Comparison of ENCODE assay signal across 8 mouse cellular contexts in the genomic region with DNA sequence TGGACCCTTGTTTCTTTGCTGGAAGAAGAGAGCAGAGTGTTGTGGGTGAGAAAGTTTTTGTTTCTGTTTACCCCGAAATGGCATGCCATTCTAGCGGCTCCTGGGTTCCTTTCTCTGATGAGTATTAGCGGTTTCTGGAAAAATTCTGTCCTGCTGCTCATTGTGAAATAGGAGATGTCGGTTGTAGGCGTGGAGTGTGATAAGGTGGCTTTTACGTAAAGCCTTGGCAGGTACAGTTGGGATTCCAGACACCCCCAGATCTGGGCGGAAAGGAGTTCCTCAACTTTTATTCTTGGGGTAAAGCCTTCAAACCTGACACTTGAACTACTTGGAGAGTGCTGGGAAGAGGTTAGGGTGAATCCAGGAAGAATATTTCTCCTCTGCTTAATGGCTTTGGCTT. TPM values are rescaled to one million over a fixed set of nuclear protein-coding genes. Genes with fewer than 3 reads are reported as not detected.
DNase-seq lines count a peak whose midpoint lies in the region; ATAC-seq lines count a peak whose summit lies in the region.

No protein-coding gene starts in this region.

- peak overlapping the region; percentile 63 for H3K4me3 ChIP-seq in kidney, embryonic 14.5 days (ENCODE audit: low read length)
- peak overlapping the region; percentile 65 for H3K4me3 ChIP-seq in embryonic facial prominence, embryonic 10.5 days
- peak overlapping the region; percentile 62 for H3K4me3 ChIP-seq in intestine, embryonic 14.5 days (ENCODE audit: low read depth, low read length)
- peak overlapping the region; percentile 73 for H3K4me3 ChIP-seq in midbrain, embryonic 16.5 days (ENCODE audit: low read depth, low read length)

- no peaks in the 10 kb centered on the region for H3K4me1 ChIP-seq in kidney, embryonic 14.5 days (ENCODE audit: control insufficient read depth, insufficient read depth, low read length)
- peaks cover 36% of the 10 kb centered on the region for H3K4me1 ChIP-seq in embryonic facial prominence, embryonic 10.5 days
- H3K4me1 ChIP-seq in intestine, embryonic 14.5 days (replicated peaks; ENCODE audit: control insufficient read depth, insufficient read depth, low read length), result 0 out of 2 replicates have a peak, but pooled peaks cover 4% of the 10 kb centered on the region
- H3K4me1 ChIP-seq in midbrain, embryonic 16.5 days (ENCODE audit: control insufficient read depth, insufficient read depth, low read length), result peaks cover 20% of the 10 kb centered on the region

- DNase-seq in kidney, postnatal 4 days, result no peak
- no peak for DNase-seq in embryonic facial prominence, embryonic 10.5 days (ENCODE audit: low spot score)
- DNase-seq in intestine, embryonic 14.5 days (ENCODE audit: low spot score), result no peak
- no peak for DNase-seq in frontal cortex, postnatal 36 days (ENCODE audit: low spot score in 2 of 2)
- DNase-seq in retina, postnatal 1 day, result no peak
- DNase-seq in adrenal gland, adult 8-10 months, result no peak

- no peaks in the 10 kb centered on the region for H3K36me3 ChIP-seq in kidney, embryonic 14.5 days (ENCODE audit: control insufficient read depth, insufficient read depth, low read length)
- H3K36me3 ChIP-seq in embryonic facial prominence, embryonic 10.5 days (replicated peaks), result no peaks in the 10 kb centered on the region
- no peaks in the 10 kb centered on the region for H3K36me3 ChIP-seq in intestine, embryonic 14.5 days (ENCODE audit: control insufficient read depth, insufficient read depth, low read length)
- no peaks in the 10 kb centered on the region for H3K36me3 ChIP-seq in midbrain, embryonic 16.5 days (ENCODE audit: control insufficient read depth, insufficient read depth, low read length)

- H3K9me3 ChIP-seq in kidney, embryonic 14.5 days (ENCODE audit: control insufficient read depth, low read length), result no peaks in the 10 kb centered on the region
- H3K9me3 ChIP-seq in embryonic facial prominence, embryonic 10.5 days, result no peaks in the 10 kb centered on the region
- H3K9me3 ChIP-seq in intestine, embryonic 14.5 days (ENCODE audit: control insufficient read depth, low read length), result no peaks in the 10 kb centered on the region
- H3K9me3 ChIP-seq in midbrain, embryonic 16.5 days (replicated peaks; ENCODE audit: control insufficient read depth, low read length, poor library complexity, severe bottlenecking), result no peaks in the 10 kb centered on the region

- H3K27ac ChIP-seq in kidney, embryonic 14.5 days (ENCODE audit: low read depth, low read length), result no peak overlapping the region
- peak overlapping the region; percentile 89 for H3K27ac ChIP-seq in embryonic facial prominence, embryonic 10.5 days (replicated peaks)
- no peak overlapping the region for H3K27ac ChIP-seq in intestine, embryonic 14.5 days (ENCODE audit: low read depth)
- H3K27ac ChIP-seq in midbrain, embryonic 16.5 days (ENCODE audit: low read length), result peak overlapping the region; percentile 64

- peak overlapping the region; percentile 67; the same call in 1 of the 2 replicates for H3K9ac ChIP-seq in kidney, embryonic 14.5 days (ENCODE audit: low read depth, low read length)
- peak overlapping the region; percentile 53 for H3K9ac ChIP-seq in intestine, embryonic 14.5 days (ENCODE audit: low read length)
- peak overlapping the region; percentile 85 for H3K9ac ChIP-seq in midbrain, embryonic 16.5 days (ENCODE audit: low read depth, low read length)

- 16% methylated on average over 7 of the region's 7 CpGs for WGBS in kidney, embryonic 14.5 days
- 7% methylated on average over 7 of the region's 7 CpGs for WGBS in embryonic facial prominence, embryonic 10.5 days
- WGBS in intestine, embryonic 14.5 days, result 11% methylated on average over 7 of the region's 7 CpGs
- 5% methylated on average over 7 of the region's 7 CpGs for WGBS in midbrain, embryonic 16.5 days

- 0 out of 2 replicates have a peak, but pooled peaks cover 3% of the 10 kb centered on the region for H3K27me3 ChIP-seq in kidney, embryonic 14.5 days (ENCODE audit: control insufficient read depth, insufficient read depth, low read length)
- peaks cover 41% of the 10 kb centered on the region for H3K27me3 ChIP-seq in embryonic facial prominence, embryonic 10.5 days (replicated peaks; ENCODE audit: low read depth, poor library complexity, severe bottlenecking)
- H3K27me3 ChIP-seq in intestine, embryonic 14.5 days (replicated peaks; ENCODE audit: control insufficient read depth, insufficient read depth, low read length), result 0 out of 2 replicates have a peak, but pooled peaks cover 2% of the 10 kb centered on the region
- no peaks in the 10 kb centered on the region for H3K27me3 ChIP-seq in midbrain, embryonic 16.5 days (ENCODE audit: control insufficient read depth, insufficient read depth, low read depth, low read length)

- H3K4me2 ChIP-seq in kidney, embryonic 14.5 days (replicated peaks; ENCODE audit: low read depth, low read length), result peak overlapping the region; percentile 96
- peak overlapping the region; percentile 92 for H3K4me2 ChIP-seq in intestine, embryonic 14.5 days (ENCODE audit: low read length)
- H3K4me2 ChIP-seq in midbrain, embryonic 16.5 days (ENCODE audit: low read length), result peak overlapping the region; percentile 99

- no peak for ATAC-seq in kidney, embryonic 14.5 days (ENCODE audit: low FRiP score, low TSS enrichment)
- no peak for ATAC-seq in intestine, embryonic 14.5 days (replicated peaks; ENCODE audit: low FRiP score, low TSS enrichment, low read depth)
- no peak for ATAC-seq in midbrain, embryonic 16.5 days

RNA-seq across cellular contexts. Expression of gene Cacnb2, which starts 2.3 kb away (rescaled TPM):
- 1.2 and 1.7 TPM in 2 replicates for polyA plus RNA-seq in kidney, embryonic 14.5 days (2014; fragmentation: Nextera tagmentation; extraction: Ambion mirVana)
- polyA plus RNA-seq in embryonic facial prominence, embryonic 10.5 days (2016; fragmentation: Nextera tagmentation; extraction: Ambion mirVana), result 1.5 and 2.2 TPM in 2 replicates
- polyA plus RNA-seq in intestine, embryonic 14.5 days (2014; fragmentation: Nextera tagmentation; extraction: Ambion mirVana), result 2.9 and 3.0 TPM in 2 replicates
- polyA plus RNA-seq in midbrain, embryonic 16.5 days (2015; fragmentation: Nextera tagmentation; extraction: Ambion mirVana), result 7.9 and 8.9 TPM in 2 replicates
- total RNA-seq in adrenal gland, adult 8-10 months (2022), result 10 to 100 TPM; 49.9 to 73.1 (median 57.5) TPM

Comparison
In these comparisons a context has a peak if more than half of its experiments do, and no peak if none do; other contexts are left out.
1. H3K27ac ChIP-seq: peak in embryonic facial prominence, embryonic 10.5 days (single experiment) and midbrain, embryonic 16.5 days (single experiment); none in kidney, embryonic 14.5 days (single experiment) and intestine, embryonic 14.5 days (single experiment).
2. Peak in every context shown above with its lines, with median percentiles within 50 percentile points of each other: H3K4me2 ChIP-seq, H3K4me3 ChIP-seq and H3K9ac ChIP-seq.